Mouse (Mus musculus) liver, adult 2 months (tissue): ENCODE results near the gene Kdsr.

ENCODE experiments used
- CTCF ChIP-seq: fragments of 200-500 bp; IDR thresholded peaks from 2 replicates; pipeline ENCODE4 v1.5.1; 2011; ENCODE audit warnings: low read depth, low read length, control low read depth
- POLR2A ChIP-seq: fragments of 200-500 bp; IDR thresholded peaks from 2 replicates; pipeline ENCODE4 v1.6.1; 2011; ENCODE audit warnings: low read length, control low read depth; ENCODE audit not compliant: insufficient read depth; ENCODE audit errors: extremely low read depth

- TF ChIP-seq POLR2A (no peak), CTCF (no peak)
Observed at GRCm38 (mm10) chr1:106758734-106759571, 574 bp downstream of the Kdsr start.
